In the genomic region with DNA sequence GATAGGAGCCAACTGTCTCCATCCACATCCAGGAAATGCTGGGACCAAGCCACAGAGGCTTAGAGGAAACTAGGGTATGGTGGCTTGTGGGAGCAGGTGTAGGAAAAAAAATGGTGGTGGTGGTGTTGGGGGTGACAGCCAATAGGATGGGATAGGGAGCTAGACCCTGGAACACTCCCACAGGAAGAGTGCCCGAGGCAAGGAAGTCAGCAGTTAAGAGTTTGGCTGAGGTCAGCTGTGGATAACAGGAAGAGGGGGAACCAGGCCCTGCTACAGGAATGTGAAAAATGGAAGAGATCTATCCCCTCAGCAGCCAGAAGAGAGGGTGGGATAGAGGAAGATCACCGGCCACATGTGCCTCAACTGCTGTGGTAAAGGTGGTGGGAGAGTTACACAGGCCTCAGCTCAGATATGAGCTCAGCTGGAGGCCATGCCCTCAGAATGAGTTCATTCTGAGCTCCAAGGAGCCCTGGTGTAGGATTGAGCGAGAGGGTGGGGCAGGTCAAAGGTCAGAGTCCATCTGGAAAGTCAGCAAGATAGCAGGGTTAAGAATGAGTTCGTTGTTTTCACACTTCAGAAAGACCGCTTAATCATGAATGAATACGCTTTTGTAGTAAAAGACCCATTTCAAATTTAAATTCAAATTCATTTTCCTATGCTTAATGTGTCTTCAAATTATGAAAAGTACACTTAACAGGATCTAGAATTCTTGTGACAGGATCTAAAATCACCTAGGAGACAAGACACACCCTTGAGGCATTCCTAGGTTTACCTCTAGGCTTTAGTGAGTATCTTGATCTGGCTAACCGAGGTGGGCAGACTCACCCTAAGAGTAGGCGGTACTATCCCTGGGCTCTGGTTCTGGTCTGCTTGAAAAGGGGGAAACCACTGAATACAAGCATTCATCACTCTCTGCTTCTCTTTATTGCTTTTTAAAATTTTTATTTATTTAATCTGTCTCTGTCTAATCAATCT, we compare ENCODE assay signal across 16 mouse cellular contexts.
DNase-seq lines count a peak whose midpoint lies in the region; ATAC-seq and TF ChIP-seq lines count a peak whose summit lies in the region.
"Had no signal": no experiment of that assay in that cellular context is flagged by ENCODE, and none has a peak within 500 bp of the region (broad histone marks: within the 10 kb centered on the region; RNA-seq: fewer than 3 reads in every experiment).

No protein-coding gene starts in this region.

- DNase-seq in liver, adult 2 months (ENCODE audit: extremely low read depth, low read depth, low spot score) = peak; percentile 7
- no peak for DNase-seq in liver, embryonic 11.5 days (ENCODE audit: low spot score)
- peak; percentile 74 for DNase-seq in ZHBTc4 (ENCODE audit: low read depth, low spot score)
- DNase-seq in kidney, postnatal 14 days = peak; percentile 55
- peak; percentile 53 for DNase-seq in stomach, postnatal 0 days (ENCODE audit: low spot score)
- DNase-seq in adrenal gland, postnatal 4 days (ENCODE audit: low spot score in 2 of 2) = no peak
- no peak for DNase-seq in hindbrain, embryonic 14.5 days (ENCODE audit: low spot score)
- DNase-seq: cerebellum, adult 9-11 months; gastrocnemius, postnatal 36 days; lung, adult 18-20 months; thymus, postnatal 36 days had no signal

- H3K36me3 ChIP-seq in liver, adult 2 months (ENCODE audit: control insufficient read depth, insufficient read depth, low read length) = no peaks in the 10 kb centered on the region
- no peaks in the 10 kb centered on the region for H3K36me3 ChIP-seq in liver, embryonic 11.5 days (ENCODE audit: control insufficient read depth, insufficient read depth, low read length)
- no peaks in the 10 kb centered on the region for H3K36me3 ChIP-seq in stomach, postnatal 0 days (ENCODE audit: control insufficient read depth, insufficient read depth, low read length)
- no peaks in the 10 kb centered on the region for H3K36me3 ChIP-seq in hindbrain, embryonic 14.5 days (replicated peaks; ENCODE audit: control insufficient read depth, insufficient read depth)
- H3K36me3 ChIP-seq: embryonic facial prominence, embryonic 15.5 days; midbrain, embryonic 10.5 days had no signal

- H3K79me2 ChIP-seq in liver, adult 2 months (ENCODE audit: control insufficient read depth, insufficient read depth, low read length) = no peaks in the 10 kb centered on the region

- H3K9ac ChIP-seq in liver, adult 2 months (ENCODE audit: low read depth, low read length) = no peak overlapping the region
- H3K9ac ChIP-seq in liver, embryonic 11.5 days (ENCODE audit: low read depth, low read length) = no peak overlapping the region
- no peak overlapping the region for H3K9ac ChIP-seq in stomach, postnatal 0 days (ENCODE audit: low read length)
- no peak overlapping the region for H3K9ac ChIP-seq in hindbrain, embryonic 14.5 days
- H3K9ac ChIP-seq: embryonic facial prominence, embryonic 15.5 days had no signal

- TF ChIP-seq CTCF in liver, adult 2 months (IDR thresholded peaks at IDR 0.05; ENCODE audit: low read depth, low read length) = no peak
- no peak for TF ChIP-seq CTCF in stomach, postnatal 0 days (IDR thresholded peaks at IDR 0.05; ENCODE audit: low read depth)

- no peak overlapping the region for H3K27ac ChIP-seq in liver, adult 2 months (replicated peaks; ENCODE audit: insufficient read depth, low read depth, low read length)
- no peak overlapping the region for H3K27ac ChIP-seq in liver, embryonic 11.5 days (ENCODE audit: low read depth, low read length)
- no peak overlapping the region for H3K27ac ChIP-seq in stomach, postnatal 0 days (replicated peaks)
- no peak overlapping the region for H3K27ac ChIP-seq in hindbrain, embryonic 14.5 days
- H3K27ac ChIP-seq: embryonic facial prominence, embryonic 15.5 days; midbrain, embryonic 10.5 days had no signal

- H3K4me3 ChIP-seq in liver, adult 2 months (ENCODE audit: insufficient read depth, low read depth, low read length) = no peak overlapping the region
- H3K4me3 ChIP-seq in liver, embryonic 11.5 days (ENCODE audit: low read depth, low read length) = no peak overlapping the region
- H3K4me3 ChIP-seq in stomach, postnatal 0 days (ENCODE audit: low read depth, low read length) = no peak overlapping the region
- no peak overlapping the region for H3K4me3 ChIP-seq in hindbrain, embryonic 14.5 days (replicated peaks; ENCODE audit: low read length)
- H3K4me3 ChIP-seq: embryonic facial prominence, embryonic 15.5 days; midbrain, embryonic 10.5 days had no signal

- no peaks in the 10 kb centered on the region for H3K4me1 ChIP-seq in liver, adult 2 months (ENCODE audit: control insufficient read depth, insufficient read depth, low read length)
- no peaks in the 10 kb centered on the region for H3K4me1 ChIP-seq in liver, embryonic 11.5 days (replicated peaks; ENCODE audit: control insufficient read depth, insufficient read depth, low read length)
- no peaks in the 10 kb centered on the region for H3K4me1 ChIP-seq in stomach, postnatal 0 days (replicated peaks; ENCODE audit: control insufficient read depth, insufficient read depth)
- H3K4me1 ChIP-seq in hindbrain, embryonic 14.5 days (replicated peaks; ENCODE audit: control insufficient read depth, insufficient read depth, low read length) = no peaks in the 10 kb centered on the region

- WGBS in liver, adult 2 months = 69% methylated on average over 8 of the region's 8 CpGs
- 67% methylated on average over 8 of the region's 8 CpGs for WGBS in liver, embryonic 11.5 days
- 61% methylated on average over 8 of the region's 8 CpGs for WGBS in stomach, postnatal 0 days
- WGBS in hindbrain, embryonic 14.5 days = 58% methylated on average over 8 of the region's 8 CpGs

- H3K4me2 ChIP-seq in liver, embryonic 11.5 days = no peak overlapping the region
- no peak overlapping the region for H3K4me2 ChIP-seq in stomach, postnatal 0 days (replicated peaks; ENCODE audit: low read depth)
- H3K4me2 ChIP-seq in hindbrain, embryonic 14.5 days (replicated peaks) = no peak overlapping the region
- H3K4me2 ChIP-seq: embryonic facial prominence, embryonic 15.5 days had no signal

- no peak for ATAC-seq in liver, embryonic 11.5 days (replicated peaks; ENCODE audit: low FRiP score)
- peak; percentile 67; the same call in 1 of the 2 replicates for ATAC-seq in stomach, postnatal 0 days (ENCODE audit: low FRiP score, low TSS enrichment)
- ATAC-seq in hindbrain, embryonic 14.5 days (ENCODE audit: low FRiP score) = no peak
- ATAC-seq: activated CD4-positive, CD25-positive, alpha-beta regulatory T cell, adult 4 months; forebrain, embryonic 14.5 days had no signal

- no peak for TF ChIP-seq EP300 in stomach, postnatal 0 days (optimal IDR thresholded peaks at IDR 0.05)

- no peaks in the 10 kb centered on the region for H3K27me3 ChIP-seq in liver, adult 2 months (ENCODE audit: control insufficient read depth, insufficient read depth, low read length)
- no peaks in the 10 kb centered on the region for H3K27me3 ChIP-seq in liver, embryonic 11.5 days (replicated peaks; ENCODE audit: control insufficient read depth, insufficient read depth, low read length)
- H3K27me3 ChIP-seq in stomach, postnatal 0 days (ENCODE audit: control insufficient read depth, insufficient read depth, low read length) = no peaks in the 10 kb centered on the region
- no peaks in the 10 kb centered on the region for H3K27me3 ChIP-seq in hindbrain, embryonic 14.5 days (ENCODE audit: control insufficient read depth, insufficient read depth, low read length)
- H3K27me3 ChIP-seq: CH12.LX; embryonic facial prominence, embryonic 15.5 days had no signal

- no peaks in the 10 kb centered on the region for H3K9me3 ChIP-seq in liver, embryonic 11.5 days (ENCODE audit: control insufficient read depth, low read length)
- H3K9me3 ChIP-seq in stomach, postnatal 0 days (ENCODE audit: control insufficient read depth, low read length) = no peaks in the 10 kb centered on the region
- no peaks in the 10 kb centered on the region for H3K9me3 ChIP-seq in hindbrain, embryonic 14.5 days (ENCODE audit: control insufficient read depth, low read length)
- H3K9me3 ChIP-seq: embryonic facial prominence, embryonic 15.5 days; midbrain, embryonic 10.5 days had no signal

- TF ChIP-seq POLR2A in liver, adult 2 months (IDR thresholded peaks at IDR 0.05; ENCODE audit: extremely low read depth, insufficient read depth, low read length) = no peak

Comparison
In these comparisons a context has a peak if more than half of its experiments do, and no peak if none do; other contexts are left out.
1. DNase-seq: peak in liver, adult 2 months (single experiment), ZHBTc4 (single experiment), kidney, postnatal 14 days (single experiment) and stomach, postnatal 0 days (single experiment); none in liver, embryonic 11.5 days (single experiment), adrenal gland, postnatal 4 days (0 of 2) and hindbrain, embryonic 14.5 days (single experiment).